Comparison of ENCODE assay signal across 8 mouse cellular contexts in the genomic region with DNA sequence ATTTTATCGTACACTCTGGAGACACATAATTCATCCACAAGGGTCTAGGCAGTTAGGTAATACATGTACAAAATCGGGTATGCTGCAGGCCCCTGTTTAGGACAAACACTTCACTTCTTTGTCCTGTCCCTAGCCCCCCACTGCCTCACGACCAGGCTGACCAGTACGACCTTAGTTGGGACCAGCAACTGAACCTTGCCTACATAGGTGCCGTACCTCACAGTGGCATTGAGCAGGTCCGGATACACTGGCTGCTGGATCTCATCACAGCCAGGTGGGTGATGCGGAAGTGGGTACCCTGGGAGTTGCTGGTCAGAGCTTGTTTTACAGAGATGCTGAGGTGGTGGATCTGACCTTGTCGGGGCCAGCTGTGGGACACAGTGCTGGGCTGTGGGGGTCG. TPM values are rescaled to one million over a fixed set of nuclear protein-coding genes. Genes with fewer than 3 reads are reported as not detected.
A peak's percentile ranks its signal among the peaks of the same experiment; 100 is the strongest.
DNase-seq lines count a peak whose midpoint lies in the region; ATAC-seq lines count a peak whose summit lies in the region.
"Had no signal": no experiment of that assay in that cellular context is flagged by ENCODE, and none has a peak within 500 bp of the region (broad histone marks: within the 10 kb centered on the region; RNA-seq: fewer than 3 reads in every experiment).

No protein-coding gene starts in this region.

- peak overlapping the region; percentile 95 for H3K4me3 ChIP-seq in megakaryocyte, embryonic 14.5 days (replicated peaks)
- H3K4me3 ChIP-seq in forebrain, embryonic 16.5 days (replicated peaks; ENCODE audit: low read length): peak overlapping the region; percentile 56; the same call in 1 of the 2 replicates
- peak overlapping the region; percentile 69 for H3K4me3 ChIP-seq in liver, embryonic 12.5 days

- peaks cover 40% of the 10 kb centered on the region for H3K4me1 ChIP-seq in megakaryocyte, embryonic 14.5 days
- H3K4me1 ChIP-seq in forebrain, embryonic 16.5 days (replicated peaks; ENCODE audit: control insufficient read depth, insufficient read depth, low read length): peaks cover 17% of the 10 kb centered on the region
- H3K4me1 ChIP-seq in liver, embryonic 12.5 days: peaks cover 62% of the 10 kb centered on the region

- no peak for ATAC-seq in megakaryocyte, adult 5-6 weeks (ENCODE audit: poor library complexity, severe bottlenecking)
- ATAC-seq in forebrain, embryonic 16.5 days: peak; percentile 5; the same call in 1 of the 2 replicates
- ATAC-seq in liver, embryonic 12.5 days: no peak

- peaks cover 30% of the 10 kb centered on the region for H3K36me3 ChIP-seq in megakaryocyte, embryonic 14.5 days (replicated peaks; ENCODE audit: low read length)
- peaks cover 11% of the 10 kb centered on the region; the same call in 1 of the 2 replicates for H3K36me3 ChIP-seq in forebrain, embryonic 16.5 days (ENCODE audit: control insufficient read depth, insufficient read depth)
- peaks cover 30% of the 10 kb centered on the region for H3K36me3 ChIP-seq in liver, embryonic 12.5 days

- H3K9me3 ChIP-seq in megakaryocyte, embryonic 14.5 days: no peaks in the 10 kb centered on the region
- H3K9me3 ChIP-seq in forebrain, embryonic 16.5 days (ENCODE audit: control insufficient read depth, low read length): no peaks in the 10 kb centered on the region
- H3K9me3 ChIP-seq in liver, embryonic 12.5 days (replicated peaks): no peaks in the 10 kb centered on the region

- no peaks in the 10 kb centered on the region for H3K27me3 ChIP-seq in megakaryocyte, embryonic 14.5 days (replicated peaks)
- no peaks in the 10 kb centered on the region for H3K27me3 ChIP-seq in forebrain, embryonic 16.5 days (replicated peaks; ENCODE audit: control insufficient read depth, insufficient read depth, low read length)
- peaks cover 2% of the 10 kb centered on the region; the same call in 1 of the 2 replicates for H3K27me3 ChIP-seq in liver, embryonic 12.5 days (replicated peaks)

- H3K27ac ChIP-seq in forebrain, embryonic 16.5 days (ENCODE audit: low read length): no peak overlapping the region
- peak overlapping the region; percentile 89 for H3K27ac ChIP-seq in liver, embryonic 12.5 days

- peak overlapping the region; percentile 67 for H3K4me2 ChIP-seq in forebrain, embryonic 16.5 days (ENCODE audit: low read length)
- H3K4me2 ChIP-seq in liver, embryonic 12.5 days: peak overlapping the region; percentile 82

- no peak for DNase-seq in urinary bladder, adult 18-20 months (ENCODE audit: low spot score in 2 of 2)
- no peak for DNase-seq in cerebellum, postnatal 4 days (ENCODE audit: low spot score in 2 of 2)
- no peak for DNase-seq in gastrocnemius, adult 18-20 months (ENCODE audit: low spot score)

- WGBS in forebrain, embryonic 16.5 days: 83% methylated on average over 9 of the region's 9 CpGs
- WGBS in liver, embryonic 12.5 days (ENCODE audit: insufficient replicate concordance): 65% methylated on average over 9 of the region's 9 CpGs

- H3K9ac ChIP-seq in forebrain, embryonic 16.5 days (replicated peaks; ENCODE audit: low read depth, low read length): peak overlapping the region; percentile 73; the same call in 1 of the 2 replicates
- H3K9ac ChIP-seq in liver, embryonic 12.5 days: peak overlapping the region; percentile 81

RNA-seq across cellular contexts. Expression of a gene that starts 0.5 kb away (rescaled TPM):
- polyA plus RNA-seq in megakaryocyte, embryonic 14.5 days (2012; ENCODE audit: insufficient read depth, low replicate concordance): 0.74 TPM in 1 of 2 replicates, not detected in the other
- total RNA-seq in megakaryocyte, adult 5-6 weeks (2015): 5.2 and 5.9 TPM in 2 replicates
- total RNA-seq in megakaryocyte, adult 5-6 weeks (2017): 6.8 and 15.6 TPM in 2 replicates
- polyA plus RNA-seq in forebrain, embryonic 16.5 days (2015; fragmentation: Nextera tagmentation; extraction: Ambion mirVana): 26.5 and 31.9 TPM in 2 replicates
- polyA plus RNA-seq in liver, embryonic 12.5 days (2016; fragmentation: Nextera tagmentation; extraction: Ambion mirVana): 6.2 and 7.1 TPM in 2 replicates
- total RNA-seq in gastrocnemius, adult 18-20 months (2021): 1 to 10 TPM; 2.4 to 3.9 TPM

RNA-seq across cellular contexts. Expression of a gene that starts 5.4 kb away (rescaled TPM):
- 0.55 TPM in 1 of 2 replicates, not detected in the other for polyA plus RNA-seq in megakaryocyte, embryonic 14.5 days (2012; ENCODE audit: insufficient read depth, low replicate concordance)
- 0.02 and 0.57 TPM in 2 replicates for total RNA-seq in megakaryocyte, adult 5-6 weeks (2015)
- 0.04 and 0.77 TPM in 2 replicates for total RNA-seq in megakaryocyte, adult 5-6 weeks (2017)
- polyA plus RNA-seq in forebrain, embryonic 16.5 days (2015; fragmentation: Nextera tagmentation; extraction: Ambion mirVana): 2.3 and 2.4 TPM in 2 replicates
- polyA plus RNA-seq in liver, embryonic 12.5 days (2016; fragmentation: Nextera tagmentation; extraction: Ambion mirVana): 12.7 and 12.9 TPM in 2 replicates
- under 1 TPM in 1 of 2 experiments, not detected in 1; 0.12 TPM for total RNA-seq in gastrocnemius, adult 18-20 months (2021)
- polyA plus RNA-seq: large intestine, adult 2 months had no signal

RNA-seq across cellular contexts. Expression of a gene that starts 9.9 kb away (rescaled TPM):
- polyA plus RNA-seq in megakaryocyte, embryonic 14.5 days (2012; ENCODE audit: insufficient read depth, low replicate concordance): 4.4 and 4.5 TPM in 2 replicates
- 14.0 and 17.4 TPM in 2 replicates for total RNA-seq in megakaryocyte, adult 5-6 weeks (2015)
- 6.3 and 9.9 TPM in 2 replicates for total RNA-seq in megakaryocyte, adult 5-6 weeks (2017)
- 9.6 and 13.2 TPM in 2 replicates for polyA plus RNA-seq in forebrain, embryonic 16.5 days (2015; fragmentation: Nextera tagmentation; extraction: Ambion mirVana)
- 5.9 TPM in 2 replicates for polyA plus RNA-seq in liver, embryonic 12.5 days (2016; fragmentation: Nextera tagmentation; extraction: Ambion mirVana)
- 1 to 10 TPM; 8.2 to 10.0 TPM for total RNA-seq in gastrocnemius, adult 18-20 months (2021)

RNA-seq across cellular contexts. Expression of a gene that starts 22.2 kb away (rescaled TPM):
- 1.2 TPM in 1 of 2 replicates, not detected in the other for polyA plus RNA-seq in megakaryocyte, embryonic 14.5 days (2012; ENCODE audit: insufficient read depth, low replicate concordance)
- total RNA-seq in megakaryocyte, adult 5-6 weeks (2015): 0.16 and 1.1 TPM in 2 replicates
- total RNA-seq in megakaryocyte, adult 5-6 weeks (2017): 0.12 and 1.0 TPM in 2 replicates
- polyA plus RNA-seq in forebrain, embryonic 16.5 days (2015; fragmentation: Nextera tagmentation; extraction: Ambion mirVana): 5.8 and 7.0 TPM in 2 replicates
- polyA plus RNA-seq in liver, embryonic 12.5 days (2016; fragmentation: Nextera tagmentation; extraction: Ambion mirVana): 18.0 and 18.6 TPM in 2 replicates
- total RNA-seq in gastrocnemius, adult 18-20 months (2021): 10 to 100 TPM; 23.3 to 29.9 TPM

RNA-seq across cellular contexts. Expression of a gene that starts 40.4 kb away (rescaled TPM):
- polyA plus RNA-seq in megakaryocyte, embryonic 14.5 days (2012; ENCODE audit: insufficient read depth, low replicate concordance): 2.8 and 3.5 TPM in 2 replicates
- 18.7 and 21.5 TPM in 2 replicates for total RNA-seq in megakaryocyte, adult 5-6 weeks (2015)
- 8.7 and 11.7 TPM in 2 replicates for total RNA-seq in megakaryocyte, adult 5-6 weeks (2017)
- polyA plus RNA-seq in forebrain, embryonic 16.5 days (2015; fragmentation: Nextera tagmentation; extraction: Ambion mirVana): 24.9 and 25.7 TPM in 2 replicates
- polyA plus RNA-seq in liver, embryonic 12.5 days (2016; fragmentation: Nextera tagmentation; extraction: Ambion mirVana): 16.1 and 17.8 TPM in 2 replicates
- total RNA-seq in gastrocnemius, adult 18-20 months (2021): 10 to 100 TPM in 1 of 2 experiments, 1 to 10 TPM in 1; 7.6 to 10.7 TPM
